Mouse (Mus musculus) forebrain, postnatal 0 days (tissue): Measurements from ENCODE around the gene Cntnap2. TPM values are rescaled to one million over a fixed set of nuclear protein-coding genes. Genes with fewer than 3 reads are reported as not detected.
A peak's percentile ranks its signal among the peaks of the same experiment; 100 is the strongest.
"Not testable (repeated sequence)": the region's sequence is repeated elsewhere in the genome, so short reads cannot be mapped to it uniquely, and the experiment has no call there.

Experiments used
- ATAC-seq: fragments of 200-750 bp; cut with Nextera tagmentation; 2 replicates; pipeline ENCODE4 v1.8.0; 2017; ENCODE audit warnings: mild to moderate bottlenecking, moderate library complexity
- DNase-seq: peaks from one replicate; pipeline ENCODE4 v3.0.0-alpha.2; 2015
- H3K27ac ChIP-seq: fragments of 300-500 bp; sonication (generic); 2 replicates; pipeline ENCODE4 v1.5.1; 2014; ENCODE audit warnings: low read depth, mild to moderate bottlenecking, antibody characterized with exemption, low read length, moderate library complexity, mixed read lengths
- H3K27me3 ChIP-seq: fragments of 300-500 bp; sonication (generic); 2 replicates; pipeline ENCODE4 v1.6.1; 2014; ENCODE audit warnings: mild to moderate bottlenecking, low read length, mixed read lengths; ENCODE audit not compliant: insufficient read depth
- H3K36me3 ChIP-seq: fragments of 300-500 bp; sonication (generic); 2 replicates; pipeline ENCODE4 v1.6.1; 2014; ENCODE audit warnings: mild to moderate bottlenecking, moderate library complexity; ENCODE audit not compliant: insufficient read depth
- H3K4me1 ChIP-seq: fragments of 300-500 bp; sonication (generic); 2 replicates; pipeline ENCODE4 v1.6.1; 2014; ENCODE audit warnings: antibody characterized with exemption; ENCODE audit not compliant: insufficient read depth
- H3K4me2 ChIP-seq: fragments of 300-500 bp; sonication (generic); 2 replicates; pipeline ENCODE4 v1.6.1; 2014; ENCODE audit warnings: low read depth, mild to moderate bottlenecking, moderate library complexity
- H3K4me3 ChIP-seq: fragments of 300-500 bp; sonication (generic); 2 replicates; pipeline ENCODE4 v1.5.1; 2014; ENCODE audit warnings: low read depth, low read length, mixed read lengths
- H3K9ac ChIP-seq: fragments of 300-500 bp; sonication (generic); 2 replicates; pipeline ENCODE4 v1.6.1; 2014; ENCODE audit warnings: mild to moderate bottlenecking
- H3K9me3 ChIP-seq: fragments of 300-500 bp; sonication (generic); 2 replicates; pipeline ENCODE4 v1.6.1; 2016; ENCODE audit warnings: low read length
- CTCF ChIP-seq: sonication (generic); IDR thresholded peaks from 2 replicates; pipeline ENCODE4 v1.5.1; 2016; ENCODE audit warnings: antibody characterized with exemption, control low read depth, low read depth
- WGBS: fragments of 180-500 bp; shearing (Covaris S2); extraction: QIAGEN DNeasy Blood & Tissue Kit; methylation state at CpG from one replicate; pipeline ENCODE4 v1.1.7; 2014; 5-methylcytosine and 5-hydroxymethylcytosine counted together
- polyA plus RNA-seq: library from polyadenylated mRNA; unstranded; fragments of >200 nt; fragmentation: Nextera tagmentation; extraction: Ambion mirVana; gene quantifications from 2 replicates; pipeline ENCODE4 v1.2.1, GENCODE M21; 2015
- total RNA-seq: library from RNA; depleted of rRNA; stranded (reverse); fragments of >200 nt; gene quantifications from 2 replicates; pipeline ENCODE4 v1.2.3, GENCODE M21; 2014

Cntnap2 gene
- total and polyA plus RNA-seq, 2 experiments from 2014 or later, result 50.2 to 107 TPM

DNA sequence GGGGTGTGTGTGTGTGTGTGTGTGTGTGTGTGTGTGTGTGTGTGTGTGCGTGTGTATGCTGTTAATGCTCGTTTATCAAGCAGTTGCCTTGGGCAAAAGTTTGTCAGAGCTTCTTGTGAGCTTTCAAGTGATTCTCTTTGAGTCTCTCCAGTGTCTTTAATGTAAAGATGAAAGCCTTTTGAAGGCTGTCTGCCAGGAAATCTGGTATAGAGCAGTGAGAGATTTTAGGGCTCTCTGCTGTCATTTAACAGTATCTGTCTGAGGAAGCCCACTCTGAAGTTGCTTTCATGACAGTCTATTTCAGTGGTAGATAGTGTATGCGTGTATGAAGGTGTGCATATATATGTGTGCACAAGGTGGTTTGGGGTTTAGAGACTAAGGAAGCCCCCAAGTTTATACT is 1425.2 kb downstream of the Cntnap2 start:
- Histone ChIP-seq H3K27me3 (no peaks in the 10 kb centered on the region), H3K9me3 (no peaks in the 10 kb centered on the region), H3K36me3 (no peaks in the 10 kb centered on the region), H3K4me1 (no peaks in the 10 kb centered on the region), H3K9ac (no peak overlapping the region), H3K27ac (no peak overlapping the region), H3K4me3 (no peak overlapping the region), H3K4me2 (no peak overlapping the region)
- WGBS, result 54% methylated on average over 3 of the region's 3 CpGs
- TF ChIP-seq CTCF, result no peak
- ATAC-seq, result no peak
- no peak for DNase-seq

DNA sequence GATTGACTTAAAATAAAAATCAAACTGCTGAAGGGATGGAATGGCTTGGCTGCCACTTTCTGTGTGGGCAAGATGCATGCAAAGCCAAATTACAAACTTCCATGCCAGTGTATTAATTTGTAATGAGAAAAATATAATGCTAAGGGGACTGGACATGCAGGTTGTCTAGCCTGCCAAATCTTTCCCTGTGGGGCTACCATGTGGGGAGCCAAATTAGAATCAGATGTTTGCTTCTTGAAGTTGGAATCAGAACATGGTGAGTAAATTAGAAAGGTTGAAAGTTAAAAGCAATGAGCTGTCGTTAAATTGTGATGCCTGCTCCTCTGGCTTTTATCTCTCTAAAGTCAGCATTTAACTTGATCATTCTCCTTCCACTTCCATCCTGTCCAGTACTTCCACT is 1443.6 kb downstream of the Cntnap2 start:
- Histone ChIP-seq H3K9me3 (no peaks in the 10 kb centered on the region), H3K36me3 (no peaks in the 10 kb centered on the region), H3K4me2 (no peak overlapping the region), H3K4me3 (no peak overlapping the region), H3K27ac (no peak overlapping the region), H3K9ac (no peak overlapping the region), H3K27me3 (no peaks in the 10 kb centered on the region), H3K4me1 (no peaks in the 10 kb centered on the region)
- no peak for TF ChIP-seq CTCF
- ATAC-seq (no peak), DNase-seq (no peak)
- 51% methylated on average over 1 of the region's 1 CpGs for WGBS

DNA sequence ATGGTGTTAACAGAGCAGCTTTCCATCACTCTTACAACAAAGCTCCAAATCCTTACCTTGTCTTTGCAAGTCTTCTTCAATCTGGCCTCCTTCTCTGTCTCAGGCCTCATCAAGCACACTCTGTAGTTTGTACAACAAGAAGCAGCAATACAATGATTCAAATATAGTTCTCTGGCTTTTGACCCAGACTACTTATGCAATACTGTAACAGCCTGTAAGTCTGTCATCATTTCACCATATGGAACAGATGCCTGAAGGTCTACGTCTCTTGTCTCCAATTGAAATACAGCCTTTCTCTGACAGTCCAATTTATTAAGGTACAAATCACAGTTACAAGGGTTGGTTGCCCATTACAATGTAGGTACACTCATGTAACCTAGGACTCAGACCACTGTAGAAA is 1453.7 kb downstream of the Cntnap2 start:
- H3K4me1 ChIP-seq, result no peaks in the 10 kb centered on the region
- H3K9me3 ChIP-seq, result no peaks in the 10 kb centered on the region
- H3K27me3 ChIP-seq, result no peaks in the 10 kb centered on the region
- no peak overlapping the region for H3K4me2 ChIP-seq
- no peak overlapping the region for H3K4me3 ChIP-seq
- WGBS, result 70% methylated on average over 1 of the region's 1 CpGs
- no peak for ATAC-seq
- H3K27ac ChIP-seq, result no peak overlapping the region
- no peaks in the 10 kb centered on the region for H3K36me3 ChIP-seq
- DNase-seq, result no peak
- H3K9ac ChIP-seq, result no peak overlapping the region
- TF ChIP-seq CTCF, result no peak

DNA sequence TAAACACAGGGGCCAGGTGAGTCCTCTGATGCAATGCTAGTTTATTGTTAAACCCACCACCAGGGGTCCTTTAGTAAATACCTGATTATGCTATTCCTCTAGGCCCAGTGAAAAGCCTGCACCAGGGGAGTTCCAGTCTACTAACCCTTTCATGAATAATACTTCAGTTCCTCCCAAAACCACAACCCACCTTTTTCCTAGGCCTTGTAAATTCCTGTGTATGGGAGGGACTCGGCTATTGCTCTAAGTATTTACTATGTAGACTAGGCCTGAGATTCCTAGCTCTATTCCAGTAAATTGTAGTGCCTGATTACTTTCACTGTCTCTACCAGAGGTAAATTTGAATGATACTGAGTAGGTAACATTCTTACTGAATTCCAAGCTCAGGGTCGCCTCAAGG is 1478.4 kb downstream of the Cntnap2 start:
- H3K27ac ChIP-seq, result not testable (repeated sequence)

DNA sequence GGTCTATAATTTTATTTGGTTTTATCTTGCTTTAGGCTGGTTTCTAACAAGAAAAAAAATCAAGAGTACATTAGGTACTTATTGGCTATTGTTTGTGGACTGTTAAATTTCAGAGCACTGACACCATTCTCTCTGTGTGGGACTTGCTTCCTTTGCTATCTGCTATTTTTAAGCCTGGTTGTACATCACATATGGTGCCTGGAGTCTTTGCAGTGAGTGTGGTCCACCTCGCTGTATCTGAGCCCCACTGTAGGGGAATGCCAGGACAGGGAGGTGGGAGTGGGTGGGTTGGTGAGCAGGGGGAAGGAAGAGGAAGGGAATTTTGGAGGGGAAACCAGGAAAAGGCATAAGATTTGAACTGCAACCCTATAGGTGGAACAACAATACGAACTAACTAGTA is 1504.3 kb downstream of the Cntnap2 start:
- no peak overlapping the region for H3K27ac ChIP-seq
- no peak overlapping the region for H3K4me3 ChIP-seq
- H3K27me3 ChIP-seq, result no peaks in the 10 kb centered on the region
- no peaks in the 10 kb centered on the region for H3K36me3 ChIP-seq
- ATAC-seq (no peak), DNase-seq (no peak)
- no peak overlapping the region for H3K9ac ChIP-seq
- WGBS, result 89% methylated on average over 2 of the region's 2 CpGs
- no peak overlapping the region for H3K4me2 ChIP-seq
- no peaks in the 10 kb centered on the region for H3K4me1 ChIP-seq
- no peaks in the 10 kb centered on the region for H3K9me3 ChIP-seq
- no peak for TF ChIP-seq CTCF

More for the DNA sequence above, 1478.4 kb downstream of the Cntnap2 start:
- H3K4me1 ChIP-seq, H3K9me3 ChIP-seq, DNase-seq, H3K4me3 ChIP-seq, H3K36me3 ChIP-seq, ATAC-seq, H3K4me2 ChIP-seq, H3K27me3 ChIP-seq, H3K9ac ChIP-seq: not testable (repeated sequence)
- 87% methylated on average over 2 of the region's 2 CpGs for WGBS
- TF ChIP-seq CTCF, result 0 out of 2 replicates have a peak, but pooled peaks have one; percentile 16

DNA sequence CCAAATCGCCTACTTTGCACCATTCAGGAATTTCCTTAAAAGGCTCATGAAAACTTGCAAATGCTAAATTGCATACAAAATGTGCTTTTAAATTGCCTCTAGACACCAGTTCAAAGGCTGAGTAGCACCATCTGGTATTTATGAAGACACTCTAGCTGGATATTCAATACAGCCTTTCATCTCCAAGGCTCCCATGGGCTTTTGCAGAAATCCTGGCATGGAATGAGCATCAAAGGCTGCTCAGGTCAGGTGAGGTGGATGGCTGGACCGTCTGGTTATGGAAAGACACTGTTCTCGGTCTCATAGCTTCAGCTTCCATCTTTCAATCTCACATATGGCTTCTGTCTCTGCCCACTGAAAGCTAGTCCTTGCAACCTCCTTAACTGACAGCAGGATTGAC is 1515.9 kb downstream of the Cntnap2 start:
- ATAC-seq (no peak), DNase-seq (no peak)
- no peak overlapping the region for H3K4me3 ChIP-seq
- 63% methylated on average over 3 of the region's 3 CpGs for WGBS
- H3K9ac ChIP-seq, result no peak overlapping the region
- H3K27me3 ChIP-seq, result no peaks in the 10 kb centered on the region
- no peak overlapping the region for H3K27ac ChIP-seq
- no peaks in the 10 kb centered on the region for H3K4me1 ChIP-seq
- no peak overlapping the region for H3K4me2 ChIP-seq
- TF ChIP-seq CTCF, result no peak
- H3K36me3 ChIP-seq, result no peaks in the 10 kb centered on the region
- no peaks in the 10 kb centered on the region for H3K9me3 ChIP-seq

DNA sequence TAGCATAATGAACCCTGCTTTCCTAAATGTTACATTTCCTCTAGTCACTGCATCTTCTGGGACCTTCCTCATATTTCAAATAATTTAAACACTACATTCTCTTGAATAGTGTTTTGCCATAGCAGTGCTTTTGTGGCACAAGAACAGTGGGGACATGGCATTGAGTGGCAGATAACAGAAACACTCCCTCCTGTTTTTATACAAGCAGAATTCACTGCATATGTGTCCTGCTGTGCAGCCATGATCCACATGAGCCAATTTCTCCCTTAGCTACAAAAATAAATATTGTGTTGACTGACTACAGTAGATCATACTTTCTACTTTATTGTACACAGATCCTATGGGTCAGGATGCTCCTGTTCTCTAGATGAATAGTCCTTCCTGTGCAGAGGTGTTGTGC is 1553.2 kb downstream of the Cntnap2 start:
- Histone ChIP-seq H3K36me3 (no peaks in the 10 kb centered on the region), H3K4me3 (no peak overlapping the region), H3K9me3 (no peaks in the 10 kb centered on the region), H3K4me2 (no peak overlapping the region), H3K9ac (no peak overlapping the region), H3K27ac (no peak overlapping the region), H3K4me1 (no peaks in the 10 kb centered on the region), H3K27me3 (no peaks in the 10 kb centered on the region)
- peak; percentile 14 for DNase-seq
- TF ChIP-seq CTCF, result no peak
- ATAC-seq, result no peak; the same call in 1 of the 2 replicates

DNA sequence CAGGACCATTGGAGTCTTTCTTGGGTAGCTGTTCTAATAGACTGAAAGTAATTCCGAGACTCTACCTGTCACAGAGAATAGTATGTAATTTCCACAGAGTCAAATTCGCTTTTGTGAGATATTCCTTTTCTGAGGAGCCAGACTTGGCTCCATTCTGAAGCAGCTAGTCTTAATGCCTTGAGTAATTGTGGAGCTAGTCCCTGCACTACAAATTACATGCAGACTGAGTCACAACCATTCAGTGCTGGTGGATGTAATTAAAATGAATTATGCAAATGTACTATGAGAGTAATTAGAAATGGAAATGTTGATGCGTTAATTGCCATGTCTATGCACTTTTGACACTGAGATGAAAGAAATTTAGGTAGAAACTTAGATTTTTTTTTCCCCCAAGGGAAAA is 1553.7 kb downstream of the Cntnap2 start:
- 26% methylated on average over 3 of the region's 3 CpGs for WGBS
- DNase-seq, result peak; percentile 26

More for the DNA sequence above, 1553.7 kb downstream of the Cntnap2 start:
- no peak overlapping the region for H3K27ac ChIP-seq
- H3K4me3 ChIP-seq, result no peak overlapping the region
- H3K9me3 ChIP-seq, result no peaks in the 10 kb centered on the region
- H3K36me3 ChIP-seq, result no peaks in the 10 kb centered on the region
- ATAC-seq, result peak; percentile 91
- no peaks in the 10 kb centered on the region for H3K27me3 ChIP-seq
- H3K4me2 ChIP-seq, result no peak overlapping the region
- H3K9ac ChIP-seq, result no peak overlapping the region
- TF ChIP-seq CTCF, result no peak
- no peaks in the 10 kb centered on the region for H3K4me1 ChIP-seq
